Mouse (Mus musculus) E14TG2a.4 (cell line): Measurements from ENCODE around the gene Snapc4.

Experiments used
- CTCF ChIP-seq: conservative IDR thresholded peaks from 2 replicates; pipeline ENCODE4 v1.5.1; 2014; ENCODE audit warnings: low read length
- POU5F1 ChIP-seq: IDR thresholded peaks from 2 replicates; pipeline ENCODE4 v1.6.1; 2014; ENCODE audit warnings: low read length, borderline replicate concordance

DNA sequence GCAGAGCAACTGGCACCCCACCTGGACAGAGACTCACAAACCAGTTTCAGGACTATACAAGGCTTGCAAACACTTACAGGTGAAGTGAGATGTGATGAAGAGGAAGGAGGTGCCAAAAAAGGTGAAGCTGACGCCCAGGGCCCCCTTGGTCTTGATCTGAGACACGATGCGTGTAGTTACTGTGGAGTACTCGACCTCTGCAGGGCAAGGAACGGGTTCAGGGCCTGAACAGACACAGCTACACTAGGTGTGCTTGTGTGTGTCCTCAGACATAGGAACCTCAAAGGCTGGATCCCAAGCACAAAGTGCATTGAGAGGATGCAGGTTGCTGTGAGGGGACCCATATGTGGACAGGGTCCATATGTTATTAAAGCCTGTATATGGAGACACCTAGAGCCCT lies 19.8 kb upstream of the Snapc4 start:
- no peak for TF ChIP-seq CTCF
- TF ChIP-seq POU5F1: no peak
